Mouse (Mus musculus): ENCODE measurements around the gene Hoxb9. TPM values are rescaled to one million over a fixed set of nuclear protein-coding genes. Genes with fewer than 3 reads are reported as not detected.

Gene Hoxb9
- polyA plus RNA-seq, 1 experiment from 2014 or later: 1.4 TPM

DNA sequence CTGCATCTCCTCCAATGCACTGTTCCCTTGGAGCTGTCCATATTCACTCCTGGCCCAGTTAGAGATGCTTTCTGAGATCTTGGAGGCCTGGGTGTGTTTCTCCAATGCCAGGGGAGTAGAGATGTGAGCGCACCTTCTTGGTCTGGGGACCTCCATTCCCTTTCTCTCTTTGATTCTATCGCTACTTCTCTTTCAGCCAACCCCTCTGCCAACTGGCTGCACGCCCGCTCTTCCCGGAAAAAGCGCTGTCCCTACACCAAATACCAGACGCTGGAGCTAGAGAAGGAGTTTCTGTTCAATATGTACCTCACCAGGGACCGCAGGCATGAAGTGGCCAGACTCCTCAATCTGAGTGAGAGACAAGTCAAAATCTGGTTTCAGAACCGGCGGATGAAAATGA, 3.2 kb downstream of the Hoxb9 start:
- 6% methylated on average over 10 of the region's 10 CpGs for WGBS
- H3K27ac ChIP-seq (ENCODE audit: low read depth, low read length): no peak overlapping the region
- H3K9me3 ChIP-seq (ENCODE audit: control insufficient read depth, low read length): no peaks in the 10 kb centered on the region
- peaks cover 7% of the 10 kb centered on the region; the same call in 1 of the 2 replicates for H3K4me1 ChIP-seq (ENCODE audit: control insufficient read depth, insufficient read depth, low read depth, low read length)
- H3K4me3 ChIP-seq (ENCODE audit: low read length): no peak overlapping the region
- no peak for ATAC-seq
- peaks cover 70% of the 10 kb centered on the region for H3K27me3 ChIP-seq (replicated peaks; ENCODE audit: control insufficient read depth, insufficient read depth, low read length)
- no peaks in the 10 kb centered on the region for H3K36me3 ChIP-seq (ENCODE audit: control insufficient read depth, insufficient read depth, low read length)
- H3K9ac ChIP-seq (ENCODE audit: low read depth, low read length): no peak overlapping the region
- no peak overlapping the region for H3K4me2 ChIP-seq (ENCODE audit: low read length)

DNA sequence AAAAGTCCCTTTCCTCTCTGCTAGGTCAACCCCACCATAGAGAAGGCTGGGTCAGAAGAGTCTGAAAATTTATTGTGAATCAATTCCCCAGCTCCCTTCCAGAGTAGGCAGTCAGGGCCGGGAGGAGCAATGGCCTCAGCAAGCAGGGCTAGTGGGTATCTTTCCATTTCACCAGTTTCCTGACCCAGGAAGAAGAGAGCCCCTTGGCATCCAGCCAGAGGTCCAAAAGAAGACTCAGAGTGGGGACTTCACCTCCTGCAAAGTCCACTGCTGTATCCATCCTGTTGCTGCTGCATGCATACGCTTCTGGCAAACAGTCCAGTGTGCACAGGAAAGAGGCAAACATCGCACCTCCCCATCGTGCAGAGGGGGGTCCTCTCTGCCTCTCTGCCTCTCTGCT, 4.6 kb downstream of the Hoxb9 start:
- 10% methylated on average over 4 of the region's 4 CpGs for WGBS
- Histone ChIP-seq H3K27ac (ENCODE audit: low read depth, low read length) (no peak overlapping the region), H3K27me3 (replicated peaks; ENCODE audit: control insufficient read depth, insufficient read depth, low read length) (peaks cover 76% of the 10 kb centered on the region), H3K4me2 (ENCODE audit: low read length) (no peak overlapping the region), H3K4me1 (ENCODE audit: control insufficient read depth, insufficient read depth, low read depth, low read length) (peaks cover 7% of the 10 kb centered on the region; the same call in 1 of the 2 replicates), H3K9me3 (ENCODE audit: control insufficient read depth, low read length) (no peaks in the 10 kb centered on the region), H3K4me3 (ENCODE audit: low read length) (no peak overlapping the region), H3K36me3 (ENCODE audit: control insufficient read depth, insufficient read depth, low read length) (no peaks in the 10 kb centered on the region), H3K9ac (ENCODE audit: low read depth, low read length) (no peak overlapping the region)
- no peak for ATAC-seq

DNA sequence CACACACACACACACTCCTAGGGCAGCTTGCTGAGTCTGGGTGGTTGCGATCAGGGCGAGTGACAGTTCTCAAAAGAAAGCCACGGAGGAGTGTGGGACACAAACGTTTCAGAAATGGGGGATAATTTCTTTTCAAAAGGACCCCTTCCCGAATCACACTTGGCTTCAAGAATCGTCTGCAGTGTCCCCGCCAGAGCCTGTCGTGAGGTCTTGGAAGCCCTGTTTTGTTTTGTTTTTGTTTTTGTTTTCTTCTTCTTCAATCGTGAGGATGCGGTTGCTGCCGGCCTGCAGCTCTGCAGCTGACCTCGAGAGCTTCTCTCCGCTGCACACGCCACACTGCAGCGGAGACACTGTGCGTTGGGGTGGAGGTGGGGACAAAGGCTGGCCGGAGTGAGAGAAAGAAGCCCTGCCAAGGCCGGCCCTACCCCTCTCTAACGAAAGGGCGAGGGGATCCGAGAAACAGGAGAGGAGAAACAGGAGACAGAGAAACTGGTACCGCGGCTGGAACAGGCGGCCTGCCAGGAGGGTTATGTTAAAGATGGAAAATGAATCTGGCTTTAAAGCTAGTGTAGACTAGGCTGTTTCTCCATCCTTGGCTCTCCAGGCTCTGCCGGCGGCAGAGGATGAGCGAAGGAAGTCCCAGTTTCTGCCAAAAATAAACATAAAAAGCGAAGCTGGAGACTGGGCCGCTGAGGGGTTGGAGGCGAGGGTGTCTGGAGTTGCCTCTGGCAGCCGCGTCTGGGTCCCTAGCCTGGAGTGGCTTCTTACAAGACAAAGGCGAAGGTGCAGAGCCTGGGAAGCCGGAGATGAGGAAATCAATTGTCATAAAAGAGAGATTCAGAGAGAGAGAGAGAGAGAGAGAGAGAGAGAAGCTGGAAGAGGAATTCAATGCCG, 6.1 kb downstream of the Hoxb9 start:
- Histone ChIP-seq H3K4me1 (ENCODE audit: control insufficient read depth, insufficient read depth, low read depth, low read length) (peaks cover 2% of the 10 kb centered on the region; the same call in 1 of the 2 replicates), H3K27me3 (replicated peaks; ENCODE audit: control insufficient read depth, insufficient read depth, low read length) (peaks cover 72% of the 10 kb centered on the region), H3K4me3 (ENCODE audit: low read length) (no peak overlapping the region), H3K27ac (ENCODE audit: low read depth, low read length) (0 out of 2 replicates have a peak overlapping the region, but pooled peaks have one; percentile 16), H3K36me3 (ENCODE audit: control insufficient read depth, insufficient read depth, low read length) (no peaks in the 10 kb centered on the region), H3K9ac (ENCODE audit: low read depth, low read length) (no peak overlapping the region), H3K9me3 (ENCODE audit: control insufficient read depth, low read length) (no peaks in the 10 kb centered on the region), H3K4me2 (ENCODE audit: low read length) (peak overlapping the region; percentile 24; the same call in 1 of the 2 replicates)
- 2% methylated on average over 35 of the region's 35 CpGs for WGBS
- no peak for ATAC-seq

DNA sequence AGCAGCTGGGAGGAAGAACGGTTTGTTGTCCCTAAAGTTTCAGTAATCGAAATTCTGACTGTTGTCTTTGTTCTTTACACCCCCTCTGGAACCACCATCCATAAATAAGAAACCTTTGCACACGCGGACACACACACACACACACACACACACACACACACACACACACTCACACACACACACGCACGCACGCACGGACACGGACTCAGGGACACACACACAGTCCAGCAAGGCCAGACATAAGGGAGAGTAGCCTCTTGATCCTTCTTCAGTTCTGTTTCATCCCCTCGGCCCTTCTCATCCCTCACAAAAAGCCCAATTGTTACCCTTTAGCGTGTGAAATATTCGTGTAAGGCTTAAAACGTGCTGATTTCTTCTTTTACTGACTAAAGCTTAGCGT, 7.1 kb downstream of the Hoxb9 start:
- H3K4me3 ChIP-seq (ENCODE audit: low read length): no peak overlapping the region
- peaks cover 70% of the 10 kb centered on the region for H3K27me3 ChIP-seq (replicated peaks; ENCODE audit: control insufficient read depth, insufficient read depth, low read length)
- ATAC-seq: no peak
- H3K4me2 ChIP-seq (ENCODE audit: low read length): peak overlapping the region; percentile 3; the same call in 1 of the 2 replicates
- 15% methylated on average over 14 of the region's 14 CpGs for WGBS
- H3K9ac ChIP-seq (ENCODE audit: low read depth, low read length): no peak overlapping the region
- H3K9me3 ChIP-seq (ENCODE audit: control insufficient read depth, low read length): no peaks in the 10 kb centered on the region
- no peaks in the 10 kb centered on the region for H3K4me1 ChIP-seq (ENCODE audit: control insufficient read depth, insufficient read depth, low read depth, low read length)
- no peak overlapping the region; the same call in 1 of the 2 replicates for H3K27ac ChIP-seq (ENCODE audit: low read depth, low read length)
- no peaks in the 10 kb centered on the region for H3K36me3 ChIP-seq (ENCODE audit: control insufficient read depth, insufficient read depth, low read length)

DNA sequence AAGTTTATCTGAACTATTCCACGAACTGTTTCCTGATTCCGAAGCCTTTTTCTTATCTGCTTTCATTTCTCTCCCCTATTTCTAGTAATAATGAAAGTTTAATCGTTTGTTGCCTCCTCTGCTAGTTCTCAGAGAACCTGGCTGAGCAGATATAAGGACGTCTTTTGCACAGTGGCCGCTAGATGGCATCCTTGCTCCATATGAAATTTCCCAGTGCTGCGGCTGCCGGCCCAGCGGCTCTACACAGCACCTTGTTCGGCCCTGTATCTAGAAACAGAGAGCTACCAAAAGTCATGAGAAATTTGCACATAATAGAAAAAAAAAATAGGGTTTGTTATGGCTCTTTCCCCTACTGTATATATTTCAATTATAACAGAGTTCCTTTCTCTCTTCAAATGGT, 7.5 kb downstream of the Hoxb9 start:
- peaks cover 70% of the 10 kb centered on the region for H3K27me3 ChIP-seq (replicated peaks; ENCODE audit: control insufficient read depth, insufficient read depth, low read length)
- no peaks in the 10 kb centered on the region for H3K4me1 ChIP-seq (ENCODE audit: control insufficient read depth, insufficient read depth, low read depth, low read length)
- no peak overlapping the region for H3K27ac ChIP-seq (ENCODE audit: low read depth, low read length)
- H3K4me2 ChIP-seq (ENCODE audit: low read length): no peak overlapping the region
- peak; percentile 82 for ATAC-seq
- no peak overlapping the region for H3K9ac ChIP-seq (ENCODE audit: low read depth, low read length)
- H3K9me3 ChIP-seq (ENCODE audit: control insufficient read depth, low read length): no peaks in the 10 kb centered on the region
- no peaks in the 10 kb centered on the region for H3K36me3 ChIP-seq (ENCODE audit: control insufficient read depth, insufficient read depth, low read length)
- H3K4me3 ChIP-seq (ENCODE audit: low read length): no peak overlapping the region
- under 1% methylated on average over 9 of the region's 9 CpGs for WGBS

DNA sequence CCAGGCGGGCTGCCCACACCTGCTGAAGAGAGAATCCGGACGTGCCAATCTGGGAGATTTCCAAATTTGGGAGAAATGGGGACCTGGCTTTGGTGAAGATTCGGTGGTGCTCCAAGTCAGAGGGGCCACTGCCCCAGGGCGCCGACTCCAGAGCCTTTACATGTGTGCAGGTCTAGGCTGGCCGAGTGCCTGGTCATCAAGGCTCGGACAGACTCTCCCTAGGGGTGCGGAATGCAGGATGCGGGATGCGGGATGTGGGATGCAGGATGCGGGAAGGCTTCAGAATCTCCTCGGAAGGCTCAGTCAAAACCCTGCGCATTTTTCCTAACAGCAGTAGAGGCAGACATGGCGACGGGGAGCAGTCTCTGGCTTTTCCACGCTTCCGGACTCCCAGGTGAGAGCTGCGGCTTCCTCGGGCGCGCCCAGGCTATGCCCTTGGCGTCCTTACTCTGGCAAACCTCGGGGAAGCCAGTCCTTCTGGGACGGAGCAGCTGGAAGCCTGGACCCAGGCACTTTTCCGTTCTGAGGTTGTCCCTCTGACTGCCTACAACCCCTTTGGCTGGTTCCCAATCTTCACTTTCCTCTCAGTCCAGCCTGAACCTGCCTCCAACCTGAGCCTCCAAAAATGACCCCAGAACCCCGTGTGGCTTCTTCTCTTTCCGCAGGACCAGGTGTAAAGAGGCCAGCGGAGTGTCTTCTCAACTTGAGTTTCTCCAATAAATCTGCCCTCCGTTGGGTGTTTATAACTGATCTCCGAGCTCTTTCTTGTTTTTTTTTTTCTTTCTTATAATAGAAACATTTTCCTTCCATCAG, 8.4 kb downstream of the Hoxb9 start:
- peak overlapping the region; percentile 46; the same call in 1 of the 2 replicates for H3K27ac ChIP-seq (ENCODE audit: low read depth, low read length)
- peaks cover 2% of the 10 kb centered on the region; the same call in 1 of the 2 replicates for H3K4me1 ChIP-seq (ENCODE audit: control insufficient read depth, insufficient read depth, low read depth, low read length)
- WGBS: 3% methylated on average over 31 of the region's 31 CpGs
- H3K36me3 ChIP-seq (ENCODE audit: control insufficient read depth, insufficient read depth, low read length): no peaks in the 10 kb centered on the region
- H3K4me3 ChIP-seq (ENCODE audit: low read length): 0 out of 2 replicates have a peak overlapping the region, but pooled peaks have one; percentile 6
- peaks cover 67% of the 10 kb centered on the region for H3K27me3 ChIP-seq (replicated peaks; ENCODE audit: control insufficient read depth, insufficient read depth, low read length)
- peak overlapping the region; percentile 42 for H3K4me2 ChIP-seq (ENCODE audit: low read length)
- H3K9me3 ChIP-seq (ENCODE audit: control insufficient read depth, low read length): no peaks in the 10 kb centered on the region
- H3K9ac ChIP-seq (ENCODE audit: low read depth, low read length): peak overlapping the region; percentile 35; the same call in 1 of the 2 replicates
- no peak for ATAC-seq

DNA sequence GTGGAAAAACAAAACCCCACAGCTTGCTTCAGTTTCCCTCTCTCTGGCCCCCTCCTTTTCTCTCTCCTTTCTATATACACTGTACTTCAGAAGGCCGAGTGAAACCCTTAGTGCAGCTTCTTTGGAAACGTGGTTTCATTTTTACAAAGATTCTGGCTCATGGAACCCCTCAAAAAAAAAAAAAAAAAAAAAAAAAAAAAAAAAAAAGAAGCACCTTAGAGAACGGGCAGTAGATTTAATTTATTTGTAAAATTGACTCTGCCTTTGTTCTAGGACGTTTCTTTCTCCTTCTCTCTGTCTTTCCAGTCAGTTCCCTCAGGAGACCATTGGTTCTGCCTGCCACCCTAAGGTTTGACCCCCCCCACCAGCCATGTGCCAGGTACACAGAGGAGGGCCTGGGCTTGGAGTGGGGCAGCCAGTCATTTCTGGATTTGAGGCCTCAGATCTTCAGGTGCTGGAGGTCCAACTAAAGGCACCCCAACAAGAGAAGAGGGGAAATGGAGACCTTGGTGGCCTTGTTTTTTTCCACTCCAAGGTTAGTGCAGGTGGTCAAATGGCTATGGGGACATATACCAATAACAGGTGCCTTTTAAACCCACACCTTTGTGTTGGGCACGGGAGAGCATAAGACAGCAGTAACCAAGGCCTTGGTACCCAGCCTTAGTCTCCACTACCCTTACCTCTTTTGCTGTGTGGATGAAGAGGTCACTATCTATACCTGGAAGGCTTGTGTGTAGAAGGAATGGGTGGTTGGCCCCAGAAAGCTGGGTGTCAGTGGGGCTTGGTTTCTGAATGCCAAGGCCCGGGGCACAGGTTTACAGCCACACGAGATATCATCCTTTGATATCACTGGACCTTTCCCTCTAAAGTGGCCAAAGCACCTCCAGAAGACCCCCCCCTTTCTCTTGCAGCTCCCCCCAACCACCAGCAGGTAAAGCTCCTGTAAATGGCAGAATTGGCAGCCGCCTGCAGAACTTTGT, 9.4 kb downstream of the Hoxb9 start:
- Histone ChIP-seq H3K9me3 (ENCODE audit: control insufficient read depth, low read length) (no peaks in the 10 kb centered on the region), H3K9ac (ENCODE audit: low read depth, low read length) (no peak overlapping the region), H3K36me3 (ENCODE audit: control insufficient read depth, insufficient read depth, low read length) (no peaks in the 10 kb centered on the region), H3K27ac (ENCODE audit: low read depth, low read length) (peak overlapping the region; percentile 63), H3K4me3 (ENCODE audit: low read length) (no peak overlapping the region), H3K27me3 (replicated peaks; ENCODE audit: control insufficient read depth, insufficient read depth, low read length) (peaks cover 63% of the 10 kb centered on the region), H3K4me2 (ENCODE audit: low read length) (peak overlapping the region; percentile 21), H3K4me1 (ENCODE audit: control insufficient read depth, insufficient read depth, low read depth, low read length) (peaks cover 2% of the 10 kb centered on the region; the same call in 1 of the 2 replicates)
- WGBS: 6% methylated on average over 8 of the region's 8 CpGs
- no peak for ATAC-seq

DNA sequence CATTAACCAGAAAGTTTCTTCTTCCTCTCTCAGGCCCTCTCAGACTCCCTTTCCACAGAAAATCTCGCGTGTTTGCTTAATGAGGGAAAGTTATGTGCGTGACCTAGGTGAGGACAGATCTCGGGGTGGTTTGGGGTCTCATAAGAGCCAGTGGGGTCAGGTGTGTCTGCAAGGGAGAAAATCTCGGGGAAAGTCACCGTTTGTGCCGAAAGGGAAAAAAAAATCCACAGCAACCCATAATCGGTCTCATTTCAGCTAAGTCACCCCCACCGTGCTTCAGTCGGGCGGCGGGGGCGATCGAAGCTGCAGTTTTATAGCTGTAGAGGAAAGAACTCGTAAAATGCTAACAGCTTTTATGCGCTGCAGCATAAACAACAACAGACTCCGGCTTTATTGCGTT, 10.1 kb downstream of the Hoxb9 start:
- no peaks in the 10 kb centered on the region for H3K36me3 ChIP-seq (ENCODE audit: control insufficient read depth, insufficient read depth, low read length)
- peaks cover 3% of the 10 kb centered on the region; the same call in 1 of the 2 replicates for H3K9me3 ChIP-seq (ENCODE audit: control insufficient read depth, low read length)
- H3K4me2 ChIP-seq (ENCODE audit: low read length): peak overlapping the region; percentile 10
- ATAC-seq: no peak
- 4% methylated on average over 18 of the region's 18 CpGs for WGBS
- peaks cover 62% of the 10 kb centered on the region for H3K27me3 ChIP-seq (replicated peaks; ENCODE audit: control insufficient read depth, insufficient read depth, low read length)
- peaks cover 2% of the 10 kb centered on the region; the same call in 1 of the 2 replicates for H3K4me1 ChIP-seq (ENCODE audit: control insufficient read depth, insufficient read depth, low read depth, low read length)
- H3K27ac ChIP-seq (ENCODE audit: low read depth, low read length): no peak overlapping the region; the same call in 1 of the 2 replicates
- no peak overlapping the region for H3K4me3 ChIP-seq (ENCODE audit: low read length)
- no peak overlapping the region for H3K9ac ChIP-seq (ENCODE audit: low read depth, low read length)

Data from hindbrain, embryonic 16.5 days (tissue).